Mouse (Mus musculus): ENCODE measurements around the gene Rbmxl2. TPM values are rescaled to one million over a fixed set of nuclear protein-coding genes. Genes with fewer than 3 reads are reported as not detected.

Gene Rbmxl2
- polyA plus RNA-seq, 1 experiment from 2014 or later: not detected

- no peaks in the 10 kb centered on the region for H3K9me3 ChIP-seq
- H3K27me3 ChIP-seq (replicated peaks; ENCODE audit: low read depth, poor library complexity, severe bottlenecking): no peaks in the 10 kb centered on the region
- no peaks in the 10 kb centered on the region for H3K36me3 ChIP-seq (replicated peaks)
- H3K4me1 ChIP-seq: no peaks in the 10 kb centered on the region
- H3K4me3 ChIP-seq: no peak overlapping the region
- DNase-seq (ENCODE audit: low spot score): no peak
- WGBS: 82% methylated on average over 5 of the region's 5 CpGs
- no peak overlapping the region for H3K27ac ChIP-seq (replicated peaks)
These were observed 50.7 kb downstream of the Rbmxl2 start for GRCm38 (mm10) chr7:107259936-107260335.

Other genes with a start within 250 kb of the Rbmxl2 start
- not detected in 2 replicates for gene Olfr6, start 245.5 kb upstream of the Rbmxl2 start, polyA plus RNA-seq (2016; fragmentation: Nextera tagmentation; extraction: Ambion mirVana)
- gene Olfr711, start 234.0 kb upstream of the Rbmxl2 start, polyA plus RNA-seq (2016; fragmentation: Nextera tagmentation; extraction: Ambion mirVana): not detected in 2 replicates
- not detected in 2 replicates for gene Olfr2, start 203.4 kb upstream of the Rbmxl2 start, polyA plus RNA-seq (2016; fragmentation: Nextera tagmentation; extraction: Ambion mirVana)
- gene Olfr713, start 178.3 kb upstream of the Rbmxl2 start, polyA plus RNA-seq (2016; fragmentation: Nextera tagmentation; extraction: Ambion mirVana): not detected in 2 replicates
- gene Olfr714, start 138.5 kb upstream of the Rbmxl2 start, polyA plus RNA-seq (2016; fragmentation: Nextera tagmentation; extraction: Ambion mirVana): not detected in 2 replicates
- not detected in 2 replicates for gene Olfr17, start 116.2 kb upstream of the Rbmxl2 start, polyA plus RNA-seq (2016; fragmentation: Nextera tagmentation; extraction: Ambion mirVana)
- gene Olfr715b, start 99.1 kb upstream of the Rbmxl2 start, polyA plus RNA-seq (2016; fragmentation: Nextera tagmentation; extraction: Ambion mirVana): not detected in 2 replicates
- not detected in 2 replicates for gene Olfr715, start 78.4 kb upstream of the Rbmxl2 start, polyA plus RNA-seq (2016; fragmentation: Nextera tagmentation; extraction: Ambion mirVana)
- not detected in 2 replicates for gene Olfr716, start 71.1 kb upstream of the Rbmxl2 start, polyA plus RNA-seq (2016; fragmentation: Nextera tagmentation; extraction: Ambion mirVana)
- not detected in 2 replicates for gene Nlrp14, start 42.5 kb upstream of the Rbmxl2 start, polyA plus RNA-seq (2016; fragmentation: Nextera tagmentation; extraction: Ambion mirVana)
- 2.2 and 2.8 TPM in 2 replicates for gene Syt9, start 161.3 kb downstream of the Rbmxl2 start, polyA plus RNA-seq (2016; fragmentation: Nextera tagmentation; extraction: Ambion mirVana)

Measured in embryonic facial prominence, embryonic 10.5 days (tissue).